Mouse (Mus musculus) E14TG2a.4 (cell line): ENCODE measurements at regions not wholly inside any gene's neighbourhood (a gene's known extent, or its start where the extent isn't known, plus 50 kb on each side); places are given as distances from the start of the nearest gene placed in this dataset.

ENCODE experiments used
- H3K27me3 ChIP-seq: 2 replicates; pipeline ENCODE4 v1.6.1; 2014; ENCODE audit warnings: low read length, control low read depth; ENCODE audit not compliant: insufficient read depth
- H3K36me3 ChIP-seq: 2 replicates; pipeline ENCODE4 v1.6.1; 2014; ENCODE audit warnings: low read length, control low read depth; ENCODE audit not compliant: insufficient read depth
- H3K4me1 ChIP-seq: replicated peaks from 2 replicates; pipeline ENCODE4 v1.6.1; 2014; ENCODE audit warnings: low read depth, low read length, control low read depth
- H3K4me3 ChIP-seq: replicated peaks from 2 replicates; pipeline ENCODE4 v1.5.1; 2014; ENCODE audit warnings: mild to moderate bottlenecking, low read length
- H3K9me3 ChIP-seq: 2 replicates; pipeline ENCODE4 v1.6.1; 2014; ENCODE audit warnings: low read length, control low read depth
- CTCF ChIP-seq: conservative IDR thresholded peaks from 2 replicates; pipeline ENCODE4 v1.5.1; 2014; ENCODE audit warnings: low read length
- NANOG ChIP-seq: IDR thresholded peaks from 2 replicates; pipeline ENCODE4 v1.6.1; 2014; ENCODE audit warnings: borderline replicate concordance, low read length, mixed read lengths
- POU5F1 ChIP-seq: IDR thresholded peaks from 2 replicates; pipeline ENCODE4 v1.6.1; 2014; ENCODE audit warnings: low read length, borderline replicate concordance

GRCm38 (mm10) chr8:26687146-26687545 lies 290.0 kb upstream of the Zfp703 start:
- TF ChIP-seq NANOG: no peak
- TF ChIP-seq POU5F1: no peak
- TF ChIP-seq CTCF: peak; percentile 38
- Histone ChIP-seq H3K4me3 (no peak overlapping the region), H3K4me1 (no peaks in the 10 kb centered on the region), H3K36me3 (no peaks in the 10 kb centered on the region), H3K9me3 (peaks cover 8% of the 10 kb centered on the region; the same call in 1 of the 2 replicates), H3K27me3 (no peaks in the 10 kb centered on the region)

DNA sequence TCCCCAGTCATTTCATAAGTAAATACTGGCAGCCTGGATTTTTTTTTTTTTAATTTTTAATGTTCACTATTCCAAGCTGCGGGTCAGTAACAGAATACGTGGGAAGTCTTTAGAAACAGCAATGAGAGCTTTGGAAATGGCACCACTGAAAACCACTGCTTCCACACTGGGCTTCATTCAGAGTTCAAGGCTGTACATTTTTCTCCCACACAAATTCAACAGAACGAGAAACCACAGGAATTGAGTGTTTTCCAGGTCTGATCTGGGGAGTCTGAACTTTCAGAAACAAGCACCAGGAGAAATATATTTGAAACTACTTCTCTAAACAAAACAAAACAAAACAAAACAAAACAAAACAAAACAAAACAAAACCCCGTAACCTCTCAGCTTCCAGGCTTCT lies 289.1 kb upstream of the Zfp703 start:
- no peaks in the 10 kb centered on the region for H3K27me3 ChIP-seq
- no peaks in the 10 kb centered on the region for H3K4me1 ChIP-seq
- peaks cover 8% of the 10 kb centered on the region; the same call in 1 of the 2 replicates for H3K9me3 ChIP-seq
- TF ChIP-seq CTCF (no peak), POU5F1 (no peak), NANOG (no peak)
- no peak overlapping the region for H3K4me3 ChIP-seq
- H3K36me3 ChIP-seq: no peaks in the 10 kb centered on the region

DNA sequence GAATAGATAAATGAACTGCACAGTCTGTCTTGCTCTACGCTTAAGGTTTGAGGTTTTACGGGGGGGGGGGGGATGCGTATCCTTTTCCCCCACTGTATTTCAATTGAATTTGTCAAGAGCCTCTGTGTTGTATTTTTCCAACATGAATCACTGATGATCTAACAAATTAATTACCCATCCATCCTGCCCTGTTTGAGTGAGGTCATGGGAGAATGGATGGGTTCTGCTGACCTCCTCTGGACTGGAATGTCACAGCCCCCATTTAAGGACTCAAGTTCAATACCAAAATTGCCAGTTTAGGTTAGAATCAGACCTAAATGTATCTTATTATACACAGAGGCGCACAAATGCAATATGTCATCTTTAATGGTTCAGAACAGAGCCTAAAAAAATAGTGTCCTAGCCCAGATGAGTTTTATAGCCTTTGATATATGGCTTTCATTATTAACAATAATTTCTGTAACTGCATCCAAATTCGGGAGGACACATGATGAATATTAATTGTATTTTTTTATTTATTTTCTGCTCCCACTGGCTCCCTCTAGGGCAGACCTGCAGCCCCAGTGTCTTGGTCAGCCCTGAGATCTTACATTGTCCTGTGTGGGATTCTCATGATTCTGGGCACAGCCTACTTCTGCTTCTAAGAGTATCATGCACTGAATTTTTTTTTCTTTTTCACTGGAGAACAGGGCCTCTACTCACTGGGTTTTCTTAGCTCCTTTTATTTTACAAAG lies 288.2 kb upstream of the Zfp703 start:
- Histone ChIP-seq H3K4me1 (no peaks in the 10 kb centered on the region), H3K9me3 (peaks cover 8% of the 10 kb centered on the region; the same call in 1 of the 2 replicates), H3K4me3 (no peak overlapping the region), H3K27me3 (no peaks in the 10 kb centered on the region), H3K36me3 (no peaks in the 10 kb centered on the region)
- TF ChIP-seq NANOG (no peak), CTCF (no peak), POU5F1 (no peak)

- Histone ChIP-seq H3K36me3 (no peaks in the 10 kb centered on the region), H3K4me1 (no peaks in the 10 kb centered on the region), H3K4me3 (no peak overlapping the region), H3K27me3 (no peaks in the 10 kb centered on the region), H3K9me3 (peaks cover 8% of the 10 kb centered on the region; the same call in 1 of the 2 replicates)
- TF ChIP-seq POU5F1 (no peak), NANOG (no peak), CTCF (no peak)
Measured at GRCm38 (mm10) chr8:26689479-26690177, 287.5 kb upstream of the Zfp703 start.

GRCm38 (mm10) chr8:26690178-26690735 lies 286.9 kb upstream of the Zfp703 start:
- Histone ChIP-seq H3K27me3 (no peaks in the 10 kb centered on the region), H3K9me3 (peaks cover 8% of the 10 kb centered on the region; the same call in 1 of the 2 replicates), H3K4me1 (no peaks in the 10 kb centered on the region), H3K36me3 (no peaks in the 10 kb centered on the region), H3K4me3 (no peak overlapping the region)
- no peak for TF ChIP-seq NANOG
- TF ChIP-seq CTCF: no peak
- TF ChIP-seq POU5F1: no peak

GRCm38 (mm10) chr8:26697579-26698084 lies 279.5 kb upstream of the Zfp703 start:
- peaks cover 15% of the 10 kb centered on the region for H3K9me3 ChIP-seq
- H3K36me3 ChIP-seq: no peaks in the 10 kb centered on the region
- TF ChIP-seq CTCF: no peak
- TF ChIP-seq POU5F1: no peak
- no peak for TF ChIP-seq NANOG
- H3K4me3 ChIP-seq: no peak overlapping the region
- H3K27me3 ChIP-seq: no peaks in the 10 kb centered on the region; the same call in 1 of the 2 replicates
- no peaks in the 10 kb centered on the region for H3K4me1 ChIP-seq

DNA sequence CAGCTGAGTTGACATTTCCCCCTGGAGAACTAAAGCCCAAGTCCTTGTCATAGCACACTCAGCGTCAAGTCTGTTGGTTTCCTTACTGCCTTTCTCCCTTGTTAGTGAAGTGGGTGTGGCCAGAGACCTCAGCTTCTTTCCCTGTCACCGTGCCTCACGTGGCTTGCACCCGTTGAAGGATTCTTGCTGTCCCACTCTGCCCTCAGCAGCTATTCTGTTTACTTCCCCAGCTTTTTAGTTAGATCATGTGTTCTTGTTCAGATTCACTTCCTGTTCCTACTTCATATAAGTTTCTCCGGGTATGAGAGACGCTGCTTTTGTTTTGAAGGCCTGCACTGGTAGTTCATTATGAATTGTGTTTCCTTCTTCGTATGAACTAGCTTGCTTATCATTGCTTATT lies 278.5 kb upstream of the Zfp703 start:
- no peaks in the 10 kb centered on the region for H3K4me1 ChIP-seq
- TF ChIP-seq CTCF (no peak), POU5F1 (no peak), NANOG (no peak)
- no peaks in the 10 kb centered on the region; the same call in 1 of the 2 replicates for H3K27me3 ChIP-seq

GRCm38 (mm10) chr8:26706048-26706767 lies 270.9 kb upstream of the Zfp703 start:
- Histone ChIP-seq H3K9me3 (peaks cover 33% of the 10 kb centered on the region), H3K4me3 (no peak overlapping the region), H3K36me3 (no peaks in the 10 kb centered on the region), H3K4me1 (no peaks in the 10 kb centered on the region), H3K27me3 (no peaks in the 10 kb centered on the region; the same call in 1 of the 2 replicates)
- TF ChIP-seq NANOG (no peak), POU5F1 (no peak), CTCF (no peak)

More for the DNA sequence above, 278.5 kb upstream of the Zfp703 start:
- Histone ChIP-seq H3K36me3 (no peaks in the 10 kb centered on the region), H3K4me3 (no peak overlapping the region), H3K9me3 (peaks cover 15% of the 10 kb centered on the region)
